Mouse (Mus musculus) hindbrain, embryonic 11.5 days (tissue): ENCODE measurements around the gene Casd1. TPM values are rescaled to one million over a fixed set of nuclear protein-coding genes. Genes with fewer than 3 reads are reported as not detected.
"Not testable (repeated sequence)": the region's sequence is repeated elsewhere in the genome, so short reads cannot be mapped to it uniquely, and the experiment has no call there.

Source experiments
- ATAC-seq: fragments of 200-750 bp; cut with Nextera tagmentation; 2 replicates; pipeline ENCODE4 v1.8.0; 2017; ENCODE audit warnings: mild to moderate bottlenecking, moderate TSS enrichment, moderate library complexity; ENCODE audit not compliant: low FRiP score
- DNase-seq: peaks from one replicate; pipeline ENCODE4 v3.0.0-alpha.2; 2015; ENCODE audit warnings: low spot score
- H3K27ac ChIP-seq: fragments of 300-500 bp; sonication (generic); 2 replicates; pipeline ENCODE4 v1.5.1; 2014; ENCODE audit warnings: mild to moderate bottlenecking, low read depth, low read length
- H3K27me3 ChIP-seq: fragments of 300-500 bp; sonication (generic); 2 replicates; pipeline ENCODE4 v1.6.1; 2014; ENCODE audit warnings: mild to moderate bottlenecking, low read length, moderate library complexity, mixed read lengths; ENCODE audit not compliant: control insufficient read depth, insufficient read depth
- H3K36me3 ChIP-seq: fragments of 300-500 bp; sonication (generic); 2 replicates; pipeline ENCODE4 v1.6.1; 2014; ENCODE audit warnings: mild to moderate bottlenecking, low read length, moderate library complexity, mixed read lengths; ENCODE audit not compliant: control insufficient read depth, insufficient read depth
- H3K4me1 ChIP-seq: fragments of 300-500 bp; sonication (generic); replicated peaks from 2 replicates; pipeline ENCODE4 v1.6.1; 2014; ENCODE audit warnings: low read length, mixed read lengths; ENCODE audit not compliant: control insufficient read depth, insufficient read depth
- H3K4me2 ChIP-seq: fragments of 300-500 bp; sonication (generic); replicated peaks from 2 replicates; pipeline ENCODE4 v1.6.1; 2014; ENCODE audit warnings: mild to moderate bottlenecking, low read depth, low read length
- H3K4me3 ChIP-seq: fragments of 300-500 bp; sonication (generic); 2 replicates; pipeline ENCODE4 v1.5.1; 2014; ENCODE audit warnings: low read depth, low read length
- H3K9ac ChIP-seq: fragments of 300-500 bp; sonication (generic); 2 replicates; pipeline ENCODE4 v1.6.1; 2014; ENCODE audit warnings: low read depth, low read length
- H3K9me3 ChIP-seq: fragments of 300-500 bp; sonication (generic); 2 replicates; pipeline ENCODE4 v1.6.1; 2016; ENCODE audit warnings: low read length; ENCODE audit not compliant: control insufficient read depth
- WGBS: fragments of 180-500 bp; shearing (Covaris S2); extraction: QIAGEN DNeasy Blood & Tissue Kit; methylation state at CpG from one replicate; pipeline ENCODE4 v1.1.7; 2014; 5-methylcytosine and 5-hydroxymethylcytosine counted together
- polyA plus RNA-seq: library from polyadenylated mRNA; unstranded; fragments of >200 nt; fragmentation: Nextera tagmentation; extraction: Ambion mirVana; gene quantifications from 2 replicates; pipeline ENCODE4 v1.2.1, GENCODE M21; 2014

The Casd1 gene
- polyA plus RNA-seq, 1 experiment from 2014 or later, result 51.0 TPM

- no peak overlapping the region for H3K27ac ChIP-seq
- no peaks in the 10 kb centered on the region for H3K27me3 ChIP-seq
- no peak overlapping the region for H3K9ac ChIP-seq
- no peak overlapping the region for H3K4me3 ChIP-seq
- no peaks in the 10 kb centered on the region for H3K36me3 ChIP-seq
- no peaks in the 10 kb centered on the region for H3K4me1 ChIP-seq
- no peaks in the 10 kb centered on the region for H3K9me3 ChIP-seq
- no peak overlapping the region for H3K4me2 ChIP-seq
- WGBS, result 65% methylated on average over 4 of the region's 4 CpGs
- DNase-seq, result no peak
- ATAC-seq, result 0 out of 2 replicates have a peak, but pooled peaks have one; percentile 14
Measured at GRCm38 (mm10) chr6:4633189-4633588, 32.5 kb downstream of the Casd1 start.

GRCm38 (mm10) chr6:4634804-4635203, 34.2 kb downstream of the Casd1 start:
- no peaks in the 10 kb centered on the region for H3K9me3 ChIP-seq
- H3K36me3 ChIP-seq, result no peaks in the 10 kb centered on the region
- DNase-seq (no peak), ATAC-seq (no peak)
- H3K4me3 ChIP-seq, result no peak overlapping the region
- no peak overlapping the region for H3K9ac ChIP-seq
- no peak overlapping the region for H3K4me2 ChIP-seq
- H3K27me3 ChIP-seq, result no peaks in the 10 kb centered on the region
- no peak overlapping the region for H3K27ac ChIP-seq
- no peaks in the 10 kb centered on the region for H3K4me1 ChIP-seq
- 79% methylated on average over 1 of the region's 1 CpGs for WGBS

GRCm38 (mm10) chr6:4642068-4642467, 41.4 kb downstream of the Casd1 start:
- WGBS, result 92% methylated on average over 7 of the region's 7 CpGs

GRCm38 (mm10) chr6:4647351-4647750, 46.7 kb downstream of the Casd1 start:
- Histone ChIP-seq H3K4me1 (no peaks in the 10 kb centered on the region), H3K4me2 (no peak overlapping the region), H3K9me3 (no peaks in the 10 kb centered on the region), H3K36me3 (no peaks in the 10 kb centered on the region), H3K27me3 (no peaks in the 10 kb centered on the region), H3K27ac (no peak overlapping the region), H3K9ac (no peak overlapping the region), H3K4me3 (no peak overlapping the region)
- WGBS, result 87% methylated on average over 3 of the region's 3 CpGs
- ATAC-seq, result no peak
- no peak for DNase-seq

More at GRCm38 (mm10) chr6:4642068-4642467, 41.4 kb downstream of the Casd1 start:
- no peak for ATAC-seq
- Histone ChIP-seq H3K9ac (no peak overlapping the region), H3K4me3 (no peak overlapping the region), H3K36me3 (no peaks in the 10 kb centered on the region), H3K4me2 (no peak overlapping the region), H3K9me3 (no peaks in the 10 kb centered on the region), H3K27ac (no peak overlapping the region), H3K27me3 (no peaks in the 10 kb centered on the region), H3K4me1 (no peaks in the 10 kb centered on the region)
- DNase-seq, result no peak

- H3K27me3 ChIP-seq, result no peaks in the 10 kb centered on the region
- no peak overlapping the region for H3K9ac ChIP-seq
- ATAC-seq (no peak), DNase-seq (no peak)
- no peak overlapping the region for H3K4me2 ChIP-seq
- no peak overlapping the region for H3K4me3 ChIP-seq
- H3K27ac ChIP-seq, result no peak overlapping the region
- 78% methylated on average over 8 of the region's 8 CpGs for WGBS
- H3K4me1 ChIP-seq, result no peaks in the 10 kb centered on the region
- no peaks in the 10 kb centered on the region for H3K36me3 ChIP-seq
- no peaks in the 10 kb centered on the region for H3K9me3 ChIP-seq
Measured at GRCm38 (mm10) chr6:4652596-4653134, 52.0 kb downstream of the Casd1 start.

GRCm38 (mm10) chr6:4653741-4654140, 53.1 kb downstream of the Casd1 start:
- H3K27ac ChIP-seq, DNase-seq, H3K4me1 ChIP-seq, H3K36me3 ChIP-seq, H3K4me3 ChIP-seq, ATAC-seq, H3K27me3 ChIP-seq, H3K9me3 ChIP-seq, H3K9ac ChIP-seq, H3K4me2 ChIP-seq: not testable (repeated sequence)
- WGBS, result 97% methylated on average over 12 of the region's 12 CpGs

- no peak overlapping the region for H3K4me2 ChIP-seq
- no peak for ATAC-seq
- no peak for DNase-seq
- H3K9ac ChIP-seq, result no peak overlapping the region
- no peaks in the 10 kb centered on the region for H3K36me3 ChIP-seq
- no peak overlapping the region for H3K27ac ChIP-seq
- H3K27me3 ChIP-seq, result no peaks in the 10 kb centered on the region
- no peak overlapping the region for H3K4me3 ChIP-seq
- no peaks in the 10 kb centered on the region for H3K9me3 ChIP-seq
- WGBS, result 79% methylated on average over 5 of the region's 5 CpGs
- H3K4me1 ChIP-seq, result no peaks in the 10 kb centered on the region
Measured at GRCm38 (mm10) chr6:4655466-4655865, 54.8 kb downstream of the Casd1 start.

- Histone ChIP-seq H3K27me3 (no peaks in the 10 kb centered on the region), H3K4me2 (no peak overlapping the region), H3K9me3 (no peaks in the 10 kb centered on the region), H3K4me3 (no peak overlapping the region), H3K27ac (no peak overlapping the region), H3K9ac (no peak overlapping the region), H3K36me3 (no peaks in the 10 kb centered on the region), H3K4me1 (no peaks in the 10 kb centered on the region)
- WGBS, result 92% methylated on average over 4 of the region's 4 CpGs
- no peak for ATAC-seq
- DNase-seq, result no peak
Measured at GRCm38 (mm10) chr6:4655924-4656323, 55.3 kb downstream of the Casd1 start.

GRCm38 (mm10) chr6:4658861-4659260, 58.2 kb downstream of the Casd1 start:
- H3K27ac ChIP-seq, result no peak overlapping the region
- no peaks in the 10 kb centered on the region for H3K36me3 ChIP-seq
- no peaks in the 10 kb centered on the region for H3K27me3 ChIP-seq
- WGBS, result 85% methylated on average over 13 of the region's 13 CpGs
- no peak for ATAC-seq
- no peaks in the 10 kb centered on the region for H3K4me1 ChIP-seq
- H3K9me3 ChIP-seq, result no peaks in the 10 kb centered on the region
- no peak for DNase-seq
- no peak overlapping the region for H3K9ac ChIP-seq
- no peak overlapping the region for H3K4me2 ChIP-seq
- H3K4me3 ChIP-seq, result no peak overlapping the region
